Mouse (Mus musculus): ENCODE measurements around the gene Yae1d1. TPM values are rescaled to one million over a fixed set of nuclear protein-coding genes. Genes with fewer than 3 reads are reported as not detected.

The Yae1d1 gene
- polyA plus RNA-seq, 1 experiment from 2014 or later = 97.8 TPM

DNA sequence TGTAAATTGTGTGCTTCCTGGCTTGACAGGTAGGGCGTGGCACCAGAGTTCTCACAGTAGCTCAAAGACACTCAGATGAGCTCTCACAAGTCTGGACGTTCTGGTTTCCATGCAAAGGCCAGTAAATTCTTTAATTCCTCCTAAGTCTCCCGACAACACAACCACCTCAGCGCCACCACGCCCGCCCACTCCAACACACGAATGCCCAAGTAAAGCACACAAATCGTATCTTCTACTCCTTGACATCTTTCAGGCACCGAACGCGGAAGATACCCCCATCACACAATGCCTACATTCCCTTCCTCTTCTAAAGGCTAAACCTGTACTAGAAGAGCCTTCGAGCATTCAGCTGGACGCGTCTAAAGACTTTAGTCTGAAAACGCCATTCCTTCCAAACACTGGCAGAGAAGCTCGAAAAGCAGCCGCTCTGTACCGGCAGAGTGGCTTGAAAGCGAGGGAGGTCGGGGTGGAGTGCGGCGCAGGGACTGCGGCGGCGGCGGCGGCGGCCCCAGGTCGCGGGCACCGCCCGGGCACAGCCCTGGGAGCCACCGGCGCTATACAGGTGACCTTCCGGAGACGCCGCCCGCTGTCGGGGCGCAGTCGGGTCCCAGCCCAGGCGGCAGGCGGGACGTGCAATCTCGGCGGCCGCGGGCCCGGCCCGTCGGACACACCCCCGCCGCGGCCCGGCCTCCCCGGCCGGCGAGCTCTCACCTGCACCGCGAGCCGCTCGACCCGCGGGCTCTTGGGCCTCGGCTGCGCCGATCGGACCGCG, 49.7 kb downstream of the Yae1d1 start:
- no peaks in the 10 kb centered on the region for H3K9me3 ChIP-seq (replicated peaks; ENCODE audit: control insufficient read depth, low read length)
- peak; percentile 74 for ATAC-seq
- DNase-seq (ENCODE audit: low spot score) = peak; percentile 33
- peak overlapping the region; percentile 96 for H3K27ac ChIP-seq (ENCODE audit: low read depth, low read length)
- H3K9ac ChIP-seq (ENCODE audit: low read length) = peak overlapping the region; percentile 95
- under 1% methylated on average over 69 of the region's 70 CpGs for WGBS
- H3K27me3 ChIP-seq (replicated peaks; ENCODE audit: control insufficient read depth, insufficient read depth, low read length) = no peaks in the 10 kb centered on the region
- H3K36me3 ChIP-seq (ENCODE audit: control insufficient read depth, insufficient read depth, low read length) = no peaks in the 10 kb centered on the region
- H3K4me1 ChIP-seq (ENCODE audit: control insufficient read depth, insufficient read depth, low read length) = peaks cover 3% of the 10 kb centered on the region; the same call in 1 of the 2 replicates
- peak overlapping the region; percentile 79 for H3K4me2 ChIP-seq (ENCODE audit: low read length)
- peak overlapping the region; percentile 92 for H3K4me3 ChIP-seq (ENCODE audit: low read depth, low read length)

GRCm38 (mm10) chr13:17942338-17942737, 50.8 kb downstream of the Yae1d1 start:
- Histone ChIP-seq H3K4me1 (ENCODE audit: control insufficient read depth, insufficient read depth, low read length) (peaks cover 3% of the 10 kb centered on the region; the same call in 1 of the 2 replicates), H3K36me3 (ENCODE audit: control insufficient read depth, insufficient read depth, low read length) (no peaks in the 10 kb centered on the region), H3K9ac (ENCODE audit: low read length) (no peak overlapping the region; the same call in 1 of the 2 replicates), H3K27ac (ENCODE audit: low read depth, low read length) (no peak overlapping the region), H3K4me3 (ENCODE audit: low read depth, low read length) (peak overlapping the region; percentile 92; the same call in 1 of the 2 replicates), H3K9me3 (replicated peaks; ENCODE audit: control insufficient read depth, low read length) (no peaks in the 10 kb centered on the region), H3K4me2 (ENCODE audit: low read length) (peak overlapping the region; percentile 79), H3K27me3 (replicated peaks; ENCODE audit: control insufficient read depth, insufficient read depth, low read length) (no peaks in the 10 kb centered on the region)
- DNase-seq (ENCODE audit: low spot score) = no peak
- WGBS = 82% methylated on average over 6 of the region's 6 CpGs
- no peak for ATAC-seq

Other genes starting within 250 kb of the Yae1d1 start
- 13.6 and 15.4 TPM in 2 replicates for gene Cdk13, start 188.3 kb downstream of the Yae1d1 start, polyA plus RNA-seq (2014; fragmentation: Nextera tagmentation; extraction: Ambion mirVana)
- gene Rala, start 49.1 kb downstream of the Yae1d1 start, polyA plus RNA-seq (2014; fragmentation: Nextera tagmentation; extraction: Ambion mirVana) = 176 and 179 TPM in 2 replicates

All from forebrain, embryonic 14.5 days (tissue).